Mouse (Mus musculus): ENCODE measurements around the gene Gm10320. TPM values are rescaled to one million over a fixed set of nuclear protein-coding genes. Genes with fewer than 3 reads are reported as not detected.

The Gm10320 gene
- total and polyA plus RNA-seq, 2 experiments from 2014 or later = 1.2 TPM; not detected in 1

DNA sequence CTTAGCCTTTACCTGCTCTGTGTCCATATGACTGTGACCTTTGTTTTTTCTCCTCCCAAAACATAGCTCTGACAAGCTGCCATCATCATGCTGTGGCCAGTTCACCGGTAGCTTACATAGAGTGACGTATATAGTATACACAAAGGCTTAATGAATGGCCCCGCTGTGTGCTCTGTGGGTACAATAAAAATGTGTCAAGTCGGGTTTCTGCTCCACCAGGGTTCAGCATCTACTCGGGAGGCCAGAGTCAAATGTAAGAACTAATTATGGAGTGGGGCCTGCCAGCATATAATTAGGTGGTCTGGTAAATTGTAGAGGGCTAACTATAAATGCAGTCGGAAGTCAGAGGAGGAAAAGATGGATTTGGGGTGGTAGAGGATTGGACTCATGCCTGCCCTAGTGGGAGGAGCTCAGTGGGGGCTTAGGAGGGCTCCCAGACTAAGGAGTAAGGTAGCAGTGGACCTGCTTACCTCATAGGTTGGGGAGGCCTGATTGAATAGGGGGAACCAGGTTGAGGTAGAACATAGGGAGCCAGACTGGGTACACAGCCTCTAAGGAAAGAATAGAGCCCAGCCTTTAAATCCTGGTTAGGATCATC, 32.0 kb upstream of the Gm10320 start:
- Histone ChIP-seq H3K9ac (replicated peaks; ENCODE audit: low read length, poor library complexity, severe bottlenecking) (no peak overlapping the region), H3K27me3 (ENCODE audit: insufficient read depth, low read length) (no peaks in the 10 kb centered on the region), H3K4me1 (ENCODE audit: insufficient read depth, low read length) (no peaks in the 10 kb centered on the region), H3K4me3 (ENCODE audit: low read depth, low read length) (no peak overlapping the region), H3K27ac (ENCODE audit: low read depth, low read length) (no peak overlapping the region), H3K36me3 (ENCODE audit: insufficient read depth, low read length) (no peaks in the 10 kb centered on the region), H3K4me2 (ENCODE audit: low read depth, low read length, poor library complexity, severe bottlenecking) (no peak overlapping the region), H3K9me3 (ENCODE audit: low read length) (no peaks in the 10 kb centered on the region)
- DNase-seq (ENCODE audit: low spot score) = no peak
- ATAC-seq (ENCODE audit: low FRiP score) = no peak
- WGBS = 82% methylated on average over 6 of the region's 6 CpGs
- no peak for TF ChIP-seq CTCF (IDR thresholded peaks at IDR 0.05)

DNA sequence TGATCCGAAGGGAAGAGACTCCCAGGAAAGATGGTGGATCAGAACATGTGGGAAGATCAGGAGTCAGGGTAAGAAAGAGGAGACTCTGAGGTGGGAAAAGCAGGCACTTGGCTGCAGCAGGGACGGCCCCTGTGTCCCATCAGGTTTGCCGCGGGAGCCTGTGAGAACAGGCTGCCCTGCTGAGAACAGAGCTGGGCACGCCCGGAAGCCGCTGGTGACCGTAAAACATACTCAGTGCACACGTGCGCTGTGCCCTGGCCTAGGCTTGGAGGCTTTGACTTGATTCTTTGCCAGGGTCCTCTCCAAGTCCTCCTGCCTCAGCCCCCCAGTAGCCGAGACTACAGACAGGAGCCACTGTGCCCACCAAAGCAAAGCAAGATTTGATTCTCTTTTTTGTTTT, 26.5 kb upstream of the Gm10320 start:
- no peaks in the 10 kb centered on the region for H3K27me3 ChIP-seq (ENCODE audit: insufficient read depth, low read length)
- no peak overlapping the region for H3K4me3 ChIP-seq (ENCODE audit: low read depth, low read length)
- no peaks in the 10 kb centered on the region for H3K9me3 ChIP-seq (ENCODE audit: low read length)
- 44% methylated on average over 11 of the region's 11 CpGs for WGBS
- no peak for TF ChIP-seq CTCF (IDR thresholded peaks at IDR 0.05)
- H3K4me2 ChIP-seq (ENCODE audit: low read depth, low read length, poor library complexity, severe bottlenecking) = no peak overlapping the region
- H3K9ac ChIP-seq (replicated peaks; ENCODE audit: low read length, poor library complexity, severe bottlenecking) = no peak overlapping the region
- no peaks in the 10 kb centered on the region for H3K36me3 ChIP-seq (ENCODE audit: insufficient read depth, low read length)
- DNase-seq (ENCODE audit: low spot score) (no peak), ATAC-seq (ENCODE audit: low FRiP score) (no peak)
- no peak overlapping the region for H3K27ac ChIP-seq (ENCODE audit: low read depth, low read length)
- no peaks in the 10 kb centered on the region for H3K4me1 ChIP-seq (ENCODE audit: insufficient read depth, low read length)

DNA sequence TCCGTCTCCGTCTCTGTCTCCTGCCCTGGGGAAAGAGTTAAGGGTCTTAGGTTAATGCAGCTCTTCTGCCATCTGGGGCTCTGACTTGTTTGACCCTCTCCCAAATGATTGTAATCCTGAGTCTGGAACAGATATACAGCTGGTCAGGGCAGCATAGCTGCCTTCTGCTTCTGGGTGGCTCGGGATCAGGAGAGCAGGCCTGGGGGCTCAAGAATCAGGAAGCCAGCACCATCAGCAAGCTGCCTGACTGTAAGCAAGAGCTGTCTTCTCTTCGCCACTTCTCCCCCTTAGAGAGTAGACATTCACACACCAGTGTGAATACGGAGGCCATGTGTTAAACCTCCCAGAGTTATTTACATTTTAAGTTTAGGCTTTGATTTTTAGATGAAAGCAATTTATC, 25.9 kb upstream of the Gm10320 start:
- no peaks in the 10 kb centered on the region for H3K36me3 ChIP-seq (ENCODE audit: insufficient read depth, low read length)
- WGBS = 70% methylated on average over 5 of the region's 5 CpGs
- no peak overlapping the region for H3K4me3 ChIP-seq (ENCODE audit: low read depth, low read length)
- no peak for DNase-seq (ENCODE audit: low spot score)
- no peak for TF ChIP-seq CTCF (IDR thresholded peaks at IDR 0.05)
- ATAC-seq (ENCODE audit: low FRiP score) = no peak
- no peaks in the 10 kb centered on the region for H3K27me3 ChIP-seq (ENCODE audit: insufficient read depth, low read length)
- H3K4me2 ChIP-seq (ENCODE audit: low read depth, low read length, poor library complexity, severe bottlenecking) = no peak overlapping the region
- H3K4me1 ChIP-seq (ENCODE audit: insufficient read depth, low read length) = no peaks in the 10 kb centered on the region
- no peaks in the 10 kb centered on the region for H3K9me3 ChIP-seq (ENCODE audit: low read length)
- H3K9ac ChIP-seq (replicated peaks; ENCODE audit: low read length, poor library complexity, severe bottlenecking) = no peak overlapping the region
- H3K27ac ChIP-seq (ENCODE audit: low read depth, low read length) = no peak overlapping the region

DNA sequence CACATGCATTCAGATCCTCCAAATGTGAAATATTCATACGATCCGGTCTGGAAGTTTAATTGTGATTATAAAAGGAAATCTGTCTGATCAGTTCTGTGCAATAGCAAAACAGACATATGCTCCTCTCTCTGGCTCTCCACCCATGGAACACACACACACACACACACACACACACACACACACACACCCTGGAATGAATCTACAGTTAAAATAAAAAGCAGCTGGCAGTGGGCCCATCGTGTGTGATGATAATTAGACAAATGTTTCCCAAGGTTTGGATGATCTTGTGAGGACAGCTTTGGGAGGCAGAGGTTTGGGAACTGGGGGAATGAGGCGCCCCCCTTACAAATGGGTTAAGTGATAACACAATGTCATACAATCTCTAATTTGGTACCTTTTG, 25.2 kb upstream of the Gm10320 start:
- no peaks in the 10 kb centered on the region for H3K36me3 ChIP-seq (ENCODE audit: insufficient read depth, low read length)
- ATAC-seq (ENCODE audit: low FRiP score) (no peak), DNase-seq (ENCODE audit: low spot score) (no peak)
- no peak overlapping the region for H3K27ac ChIP-seq (ENCODE audit: low read depth, low read length)
- H3K4me1 ChIP-seq (ENCODE audit: insufficient read depth, low read length) = no peaks in the 10 kb centered on the region
- no peak overlapping the region for H3K9ac ChIP-seq (replicated peaks; ENCODE audit: low read length, poor library complexity, severe bottlenecking)
- 93% methylated on average over 4 of the region's 4 CpGs for WGBS
- no peak for TF ChIP-seq CTCF (IDR thresholded peaks at IDR 0.05)
- no peak overlapping the region for H3K4me2 ChIP-seq (ENCODE audit: low read depth, low read length, poor library complexity, severe bottlenecking)
- H3K27me3 ChIP-seq (ENCODE audit: insufficient read depth, low read length) = no peaks in the 10 kb centered on the region
- no peaks in the 10 kb centered on the region for H3K9me3 ChIP-seq (ENCODE audit: low read length)
- no peak overlapping the region for H3K4me3 ChIP-seq (ENCODE audit: low read depth, low read length)

DNA sequence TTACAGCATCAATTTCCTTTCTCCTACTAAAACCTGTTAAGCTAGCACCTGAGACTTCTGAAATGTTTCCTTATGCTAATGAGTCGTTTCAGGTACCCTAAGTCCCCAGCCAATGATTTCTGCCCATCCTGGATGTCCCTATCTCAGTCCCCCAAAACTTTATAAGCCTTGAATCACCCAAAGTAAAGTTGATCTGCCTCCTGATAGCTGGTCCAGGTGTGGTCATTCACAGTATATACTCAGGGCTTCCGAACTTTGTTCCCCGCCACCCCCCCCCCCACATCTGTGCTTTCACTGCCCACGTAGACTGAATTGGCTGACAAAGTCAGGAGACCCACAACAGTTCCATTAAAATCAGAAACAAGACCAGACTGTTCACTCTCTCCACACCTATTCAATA, 20.3 kb upstream of the Gm10320 start:
- Histone ChIP-seq H3K27ac (ENCODE audit: low read depth, low read length) (no peak overlapping the region), H3K9me3 (ENCODE audit: low read length) (no peaks in the 10 kb centered on the region), H3K27me3 (ENCODE audit: insufficient read depth, low read length) (peaks cover 9% of the 10 kb centered on the region), H3K36me3 (ENCODE audit: insufficient read depth, low read length) (no peaks in the 10 kb centered on the region), H3K4me1 (ENCODE audit: insufficient read depth, low read length) (no peaks in the 10 kb centered on the region), H3K4me2 (ENCODE audit: low read depth, low read length, poor library complexity, severe bottlenecking) (no peak overlapping the region), H3K9ac (replicated peaks; ENCODE audit: low read length, poor library complexity, severe bottlenecking) (no peak overlapping the region), H3K4me3 (ENCODE audit: low read depth, low read length) (no peak overlapping the region)
- no peak for TF ChIP-seq CTCF (IDR thresholded peaks at IDR 0.05)
- no peak for DNase-seq (ENCODE audit: low spot score)
- 81% methylated on average over 4 of the region's 4 CpGs for WGBS
- no peak for ATAC-seq (ENCODE audit: low FRiP score)

DNA sequence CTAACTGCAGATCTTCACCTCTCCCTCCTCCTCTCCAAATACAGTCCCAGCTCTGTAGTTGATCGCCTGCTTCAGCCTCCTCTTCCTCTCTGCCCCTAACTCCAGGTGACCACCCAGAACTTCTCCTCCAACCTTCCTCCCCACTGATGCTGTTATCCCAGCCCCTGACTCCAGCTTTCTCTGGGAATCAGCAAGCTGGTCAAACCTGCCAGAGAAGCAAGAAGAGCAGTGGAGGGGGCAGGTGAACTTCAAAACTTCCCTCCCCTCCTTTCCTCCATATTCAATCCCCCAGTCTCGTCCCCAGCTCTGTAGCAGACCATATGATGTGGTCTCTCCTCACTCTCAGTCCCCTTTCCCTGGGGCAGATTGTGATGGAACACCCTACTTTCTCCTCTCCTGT, 15.9 kb upstream of the Gm10320 start:
- H3K9me3 ChIP-seq (ENCODE audit: low read length) = no peaks in the 10 kb centered on the region
- H3K9ac ChIP-seq (replicated peaks; ENCODE audit: low read length, poor library complexity, severe bottlenecking) = no peak overlapping the region
- DNase-seq (ENCODE audit: low spot score) = no peak
- TF ChIP-seq CTCF (IDR thresholded peaks at IDR 0.05) = no peak
- WGBS = 55% methylated on average over 2 of the region's 2 CpGs
- no peak overlapping the region for H3K4me3 ChIP-seq (ENCODE audit: low read depth, low read length)
- H3K27ac ChIP-seq (ENCODE audit: low read depth, low read length) = no peak overlapping the region
- no peak for ATAC-seq (ENCODE audit: low FRiP score)
- H3K36me3 ChIP-seq (ENCODE audit: insufficient read depth, low read length) = no peaks in the 10 kb centered on the region
- no peaks in the 10 kb centered on the region for H3K4me1 ChIP-seq (ENCODE audit: insufficient read depth, low read length)
- H3K4me2 ChIP-seq (ENCODE audit: low read depth, low read length, poor library complexity, severe bottlenecking) = no peak overlapping the region
- peaks cover 29% of the 10 kb centered on the region for H3K27me3 ChIP-seq (ENCODE audit: insufficient read depth, low read length)

Data from midbrain, postnatal 0 days (tissue).